Mouse (Mus musculus): Measurements from ENCODE around the gene Sri.

- TF ChIP-seq CTCF (IDR thresholded peaks at IDR 0.05; ENCODE audit: extremely low read depth, insufficient read depth, insufficient read length, insufficient replicate concordance) (no peak), POLR2A (IDR thresholded peaks at IDR 0.05; ENCODE audit: low read depth, low read length) (no peak)
These were observed 11.1 kb downstream of the Sri start for GRCm38 (mm10) chr5:8057018-8057323.
